Mouse (Mus musculus): Measurements from ENCODE around the gene Lrrc3. TPM values are rescaled to one million over a fixed set of nuclear protein-coding genes. Genes with fewer than 3 reads are reported as not detected.
"Not testable (repeated sequence)": the region's sequence is repeated elsewhere in the genome, so short reads cannot be mapped to it uniquely, and the experiment has no call there.

Lrrc3 gene
- 1.1 and 1.9 TPM in 2 replicates for polyA plus RNA-seq (2012; rRNA removed)

DNA sequence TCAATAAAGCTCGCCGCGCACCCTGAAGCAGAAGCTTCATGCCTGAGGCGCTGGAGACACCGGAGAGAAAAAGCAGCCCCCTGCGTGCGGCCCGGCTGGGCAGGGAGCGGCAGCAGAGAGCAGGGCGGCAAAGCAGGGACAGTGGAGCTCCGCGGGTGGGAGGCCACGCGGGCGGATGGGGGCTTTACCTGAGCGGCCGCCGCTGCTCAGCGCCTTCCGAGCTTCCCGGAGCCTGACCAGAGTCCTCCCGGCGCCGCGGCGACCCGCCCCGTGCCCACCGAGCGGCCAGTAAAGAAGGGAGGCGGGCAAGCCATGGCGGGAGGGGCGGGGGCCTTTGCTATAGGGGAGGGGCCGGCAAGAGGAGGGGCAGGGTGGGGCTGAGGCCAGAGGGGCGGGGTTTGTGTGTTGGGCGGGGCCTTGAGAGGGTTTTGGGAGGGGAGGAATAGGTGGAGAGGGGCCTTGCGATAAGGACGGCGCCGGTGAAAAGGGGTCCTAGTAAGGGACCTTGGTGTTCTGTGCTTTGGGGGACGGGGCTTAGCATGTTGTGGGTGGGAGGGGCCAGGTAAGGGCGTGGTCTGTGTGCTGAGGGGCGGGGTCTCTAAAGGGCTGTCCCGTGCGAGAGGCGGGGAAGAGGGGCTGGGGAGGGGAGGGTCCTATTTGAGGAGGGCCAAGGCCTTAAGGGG, at the start of gene Lrrc3:
Gene Lrrc3, minus strand, starts transcription at position 326 of the 683 bp plus-strand sequence.
- H3K4me1 ChIP-seq (replicated peaks; ENCODE audit: control insufficient read depth, insufficient read depth, low read length): peaks cover 13% of the 10 kb centered on the region
- H3K4me3 ChIP-seq (ENCODE audit: control insufficient read depth, insufficient read depth, low read length): peak within 1 kb of the TSS; percentile 9
- DNase-seq: peak; percentile 16
- 2% methylated on average over 46 of the region's 46 CpGs for WGBS
- peaks cover 4% of the 10 kb centered on the region for H3K27me3 ChIP-seq (ENCODE audit: control insufficient read depth, insufficient read depth, low read length)
- H3K36me3 ChIP-seq (ENCODE audit: control insufficient read depth, insufficient read depth, low read length): no peaks in the 10 kb centered on the region
- H3K27ac ChIP-seq (ENCODE audit: control insufficient read depth, insufficient read depth, low read length): no peak within 1 kb of the TSS
- TF ChIP-seq POLR2A (IDR thresholded peaks at IDR 0.05; ENCODE audit: control insufficient read depth, extremely low read depth, insufficient read depth, low read length, poor library complexity): no peak
- TF ChIP-seq CTCF (IDR thresholded peaks at IDR 0.05; ENCODE audit: borderline replicate concordance, control insufficient read depth, extremely low read depth, insufficient read depth, low read length, poor library complexity): no peak

DNA sequence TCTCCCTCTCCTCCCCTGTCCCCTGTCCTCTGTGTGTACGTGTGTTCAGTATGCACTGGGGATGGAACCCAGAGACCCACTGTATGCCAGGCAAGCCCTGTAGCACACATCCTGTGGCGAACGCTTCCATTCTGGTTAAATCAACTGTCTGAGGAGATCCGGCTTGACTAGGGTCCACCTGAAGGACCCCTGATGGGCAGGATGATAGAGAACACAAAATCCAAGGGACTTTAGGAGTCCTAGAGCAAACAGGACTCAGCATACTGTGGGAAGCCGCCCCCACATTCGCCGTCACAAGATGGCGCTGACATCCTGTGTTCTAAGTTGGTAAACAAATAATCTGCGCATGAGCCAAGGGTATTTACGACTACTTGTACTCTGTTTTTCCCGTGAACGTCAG, 48.1 kb upstream of the Lrrc3 start:
- not testable (repeated sequence) for H3K27ac ChIP-seq (ENCODE audit: control insufficient read depth, insufficient read depth, low read length); H3K4me1 ChIP-seq (replicated peaks; ENCODE audit: control insufficient read depth, insufficient read depth, low read length); H3K36me3 ChIP-seq (ENCODE audit: control insufficient read depth, insufficient read depth, low read length); H3K27me3 ChIP-seq (ENCODE audit: control insufficient read depth, insufficient read depth, low read length); DNase-seq; H3K4me3 ChIP-seq (ENCODE audit: control insufficient read depth, insufficient read depth, low read length)
- 95% methylated on average over 10 of the region's 12 CpGs for WGBS

DNA sequence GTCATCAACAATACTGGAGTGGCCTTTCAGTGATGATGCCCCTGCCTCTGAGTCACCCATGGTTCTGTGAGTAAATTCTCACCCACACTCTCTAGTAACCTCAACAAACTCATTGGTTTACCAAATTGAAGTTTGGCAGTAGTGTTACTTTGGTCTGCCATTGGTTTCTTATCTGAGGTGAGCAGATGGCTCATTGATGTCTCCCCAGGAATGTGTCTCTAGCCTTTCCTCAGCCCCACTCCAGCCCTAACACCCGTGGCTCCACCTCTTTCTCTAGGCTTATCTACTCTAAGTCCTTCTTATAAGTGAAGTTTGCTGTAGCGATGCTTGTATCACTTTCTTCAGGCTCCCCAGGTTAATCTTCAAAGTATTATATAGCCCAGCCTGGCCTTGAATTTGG, 37.3 kb upstream of the Lrrc3 start:
- H3K27me3 ChIP-seq (ENCODE audit: control insufficient read depth, insufficient read depth, low read length): no peaks in the 10 kb centered on the region
- no peak overlapping the region for H3K4me3 ChIP-seq (ENCODE audit: control insufficient read depth, insufficient read depth, low read length)
- TF ChIP-seq POLR2A (IDR thresholded peaks at IDR 0.05; ENCODE audit: control insufficient read depth, extremely low read depth, insufficient read depth, low read length, poor library complexity) (no peak), CTCF (IDR thresholded peaks at IDR 0.05; ENCODE audit: borderline replicate concordance, control insufficient read depth, extremely low read depth, insufficient read depth, low read length, poor library complexity) (no peak)
- H3K27ac ChIP-seq (ENCODE audit: control insufficient read depth, insufficient read depth, low read length): no peak overlapping the region
- H3K36me3 ChIP-seq (ENCODE audit: control insufficient read depth, insufficient read depth, low read length): no peaks in the 10 kb centered on the region
- no peaks in the 10 kb centered on the region for H3K4me1 ChIP-seq (replicated peaks; ENCODE audit: control insufficient read depth, insufficient read depth, low read length)
- 90% methylated on average over 2 of the region's 2 CpGs for WGBS
- DNase-seq: no peak

DNA sequence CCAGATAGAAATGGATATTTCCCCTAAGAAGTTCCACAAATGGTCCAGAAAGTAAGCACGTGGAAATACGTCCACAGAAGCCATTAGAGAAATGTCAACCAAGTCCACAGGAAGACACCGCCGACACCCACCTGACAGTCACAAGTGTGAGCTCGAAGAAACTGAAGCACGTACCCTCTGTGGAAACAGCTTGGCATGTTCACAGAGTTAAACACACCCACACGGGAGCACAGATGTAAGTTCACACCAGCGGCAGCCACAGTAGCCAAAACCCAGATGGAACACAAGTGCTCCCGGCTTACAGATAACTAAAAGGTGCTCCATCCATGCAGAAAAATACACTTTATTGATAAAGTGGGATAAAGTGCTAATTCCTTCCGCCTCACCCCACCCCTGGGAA, 25.0 kb upstream of the Lrrc3 start:
- Histone ChIP-seq H3K4me1 (replicated peaks; ENCODE audit: control insufficient read depth, insufficient read depth, low read length) (no peaks in the 10 kb centered on the region), H3K27ac (ENCODE audit: control insufficient read depth, insufficient read depth, low read length) (no peak overlapping the region), H3K4me3 (ENCODE audit: control insufficient read depth, insufficient read depth, low read length) (no peak overlapping the region), H3K27me3 (ENCODE audit: control insufficient read depth, insufficient read depth, low read length) (no peaks in the 10 kb centered on the region), H3K36me3 (ENCODE audit: control insufficient read depth, insufficient read depth, low read length) (no peaks in the 10 kb centered on the region)
- WGBS: 89% methylated on average over 10 of the region's 10 CpGs
- TF ChIP-seq CTCF (IDR thresholded peaks at IDR 0.05; ENCODE audit: borderline replicate concordance, control insufficient read depth, extremely low read depth, insufficient read depth, low read length, poor library complexity): no peak
- TF ChIP-seq POLR2A (IDR thresholded peaks at IDR 0.05; ENCODE audit: control insufficient read depth, extremely low read depth, insufficient read depth, low read length, poor library complexity): no peak
- DNase-seq: no peak

DNA sequence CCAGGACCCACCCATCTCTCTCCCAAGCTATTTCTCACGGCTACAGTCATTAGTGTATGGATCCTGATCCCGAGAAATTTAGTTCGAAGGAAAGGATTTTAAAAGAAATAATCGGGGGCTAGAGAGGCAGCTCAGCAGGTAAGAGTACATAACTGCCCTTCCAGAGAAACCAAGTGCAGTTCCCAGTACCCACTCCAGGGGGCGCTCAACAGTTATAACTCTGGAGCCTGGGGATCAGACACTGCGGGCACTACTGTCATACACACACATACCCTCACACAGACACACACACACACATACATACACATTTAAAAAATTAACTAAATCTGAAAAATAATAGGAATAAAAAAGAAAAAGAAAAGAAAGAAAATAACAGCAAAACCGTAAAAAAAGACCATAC, 23.8 kb upstream of the Lrrc3 start:
- Histone ChIP-seq H3K27me3 (ENCODE audit: control insufficient read depth, insufficient read depth, low read length) (no peaks in the 10 kb centered on the region), H3K4me3 (ENCODE audit: control insufficient read depth, insufficient read depth, low read length) (no peak overlapping the region), H3K36me3 (ENCODE audit: control insufficient read depth, insufficient read depth, low read length) (no peaks in the 10 kb centered on the region), H3K27ac (ENCODE audit: control insufficient read depth, insufficient read depth, low read length) (no peak overlapping the region), H3K4me1 (replicated peaks; ENCODE audit: control insufficient read depth, insufficient read depth, low read length) (no peaks in the 10 kb centered on the region)
- 27% methylated on average over 7 of the region's 7 CpGs for WGBS
- TF ChIP-seq POLR2A (IDR thresholded peaks at IDR 0.05; ENCODE audit: control insufficient read depth, extremely low read depth, insufficient read depth, low read length, poor library complexity): no peak
- TF ChIP-seq CTCF (IDR thresholded peaks at IDR 0.05; ENCODE audit: borderline replicate concordance, control insufficient read depth, extremely low read depth, insufficient read depth, low read length, poor library complexity): no peak
- peak; percentile 74 for DNase-seq

DNA sequence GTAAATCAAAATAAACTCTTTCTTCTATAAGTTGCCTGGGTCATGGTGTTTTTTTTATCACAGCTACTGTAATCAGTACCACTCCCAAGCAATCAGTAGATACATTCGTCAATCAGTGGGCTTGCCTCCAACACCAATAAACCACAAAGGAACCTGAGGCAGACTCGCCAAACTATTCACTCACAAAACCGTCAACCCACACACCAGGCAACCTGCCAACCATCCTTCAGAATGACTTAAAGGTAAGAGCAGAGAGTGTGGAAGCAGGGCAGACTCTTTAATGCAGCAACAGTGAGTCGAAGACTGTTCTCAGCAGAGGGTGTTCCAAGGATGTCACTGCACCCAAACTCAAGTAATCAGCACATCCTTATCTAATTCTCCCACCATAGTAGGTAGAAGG, 20.3 kb upstream of the Lrrc3 start:
- 28% methylated on average over 4 of the region's 4 CpGs for WGBS
- no peak overlapping the region for H3K27ac ChIP-seq (ENCODE audit: control insufficient read depth, insufficient read depth, low read length)
- no peaks in the 10 kb centered on the region for H3K4me1 ChIP-seq (replicated peaks; ENCODE audit: control insufficient read depth, insufficient read depth, low read length)
- TF ChIP-seq POLR2A (IDR thresholded peaks at IDR 0.05; ENCODE audit: control insufficient read depth, extremely low read depth, insufficient read depth, low read length, poor library complexity) (no peak), CTCF (IDR thresholded peaks at IDR 0.05; ENCODE audit: borderline replicate concordance, control insufficient read depth, extremely low read depth, insufficient read depth, low read length, poor library complexity) (no peak)
- H3K4me3 ChIP-seq (ENCODE audit: control insufficient read depth, insufficient read depth, low read length): no peak overlapping the region
- H3K36me3 ChIP-seq (ENCODE audit: control insufficient read depth, insufficient read depth, low read length): no peaks in the 10 kb centered on the region
- DNase-seq: no peak
- no peaks in the 10 kb centered on the region for H3K27me3 ChIP-seq (ENCODE audit: control insufficient read depth, insufficient read depth, low read length)

DNA sequence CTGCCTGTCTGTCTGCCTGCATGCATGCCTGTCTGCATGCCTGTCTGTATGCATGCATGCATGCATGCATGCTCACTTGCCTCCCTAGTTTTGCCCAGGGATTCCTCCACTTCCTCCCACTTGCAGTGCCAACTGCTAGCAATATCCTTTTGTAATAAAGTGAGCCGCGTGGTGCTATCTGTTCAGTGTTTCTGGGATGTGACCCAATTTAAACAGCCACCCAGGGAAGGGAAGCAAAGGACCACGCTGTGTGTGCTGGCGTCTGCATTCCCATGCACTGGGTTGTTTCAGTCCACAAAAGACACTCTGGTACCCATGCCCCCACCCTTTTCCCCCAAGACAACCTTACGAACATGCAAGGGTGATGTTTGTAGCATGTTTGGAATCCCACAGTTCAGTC, 18.7 kb upstream of the Lrrc3 start:
- no peaks in the 10 kb centered on the region for H3K27me3 ChIP-seq (ENCODE audit: control insufficient read depth, insufficient read depth, low read length)
- WGBS: 85% methylated on average over 5 of the region's 5 CpGs

More for the DNA sequence above, 18.7 kb upstream of the Lrrc3 start:
- DNase-seq: no peak
- Histone ChIP-seq H3K4me3 (ENCODE audit: control insufficient read depth, insufficient read depth, low read length) (no peak overlapping the region), H3K4me1 (replicated peaks; ENCODE audit: control insufficient read depth, insufficient read depth, low read length) (no peaks in the 10 kb centered on the region), H3K36me3 (ENCODE audit: control insufficient read depth, insufficient read depth, low read length) (no peaks in the 10 kb centered on the region), H3K27ac (ENCODE audit: control insufficient read depth, insufficient read depth, low read length) (no peak overlapping the region)
- TF ChIP-seq POLR2A (IDR thresholded peaks at IDR 0.05; ENCODE audit: control insufficient read depth, extremely low read depth, insufficient read depth, low read length, poor library complexity) (no peak), CTCF (IDR thresholded peaks at IDR 0.05; ENCODE audit: borderline replicate concordance, control insufficient read depth, extremely low read depth, insufficient read depth, low read length, poor library complexity) (no peak)

Measured in thymus, adult 2 months (tissue).